Mouse (Mus musculus): Measurements from ENCODE around the gene Olfr312. TPM values are rescaled to one million over a fixed set of nuclear protein-coding genes. Genes with fewer than 3 reads are reported as not detected.
"Not testable (repeated sequence)": the region's sequence is repeated elsewhere in the genome, so short reads cannot be mapped to it uniquely, and the experiment has no call there.

Olfr312 gene
- polyA plus RNA-seq, 1 experiment from 2014 or later, result not detected

- H3K9ac ChIP-seq, result no peak overlapping the region
- no peaks in the 10 kb centered on the region for H3K9me3 ChIP-seq
- H3K4me1 ChIP-seq, result no peaks in the 10 kb centered on the region
- H3K36me3 ChIP-seq, result no peaks in the 10 kb centered on the region
- H3K27me3 ChIP-seq, result no peaks in the 10 kb centered on the region
- no peak overlapping the region for H3K4me2 ChIP-seq
- 62% methylated on average over 4 of the region's 4 CpGs for WGBS
- no peak overlapping the region for H3K27ac ChIP-seq
- no peak for ATAC-seq (ENCODE audit: insufficient number of reproducible peaks, low FRiP score, low TSS enrichment, low read depth)
- H3K4me3 ChIP-seq, result no peak overlapping the region
Measured at GRCm38 (mm10) chr11:58803871-58804270, 25.2 kb upstream of the Olfr312 start.

- Histone ChIP-seq H3K36me3 (no peaks in the 10 kb centered on the region), H3K4me3 (no peak overlapping the region), H3K27me3 (no peaks in the 10 kb centered on the region), H3K4me2 (no peak overlapping the region), H3K9me3 (no peaks in the 10 kb centered on the region), H3K4me1 (no peaks in the 10 kb centered on the region), H3K27ac (no peak overlapping the region), H3K9ac (no peak overlapping the region)
- WGBS, result 62% methylated on average over 2 of the region's 2 CpGs
- ATAC-seq (ENCODE audit: insufficient number of reproducible peaks, low FRiP score, low TSS enrichment, low read depth), result no peak
Measured at GRCm38 (mm10) chr11:58804393-58804792, 24.6 kb upstream of the Olfr312 start.

- Histone ChIP-seq H3K4me3 (no peak overlapping the region), H3K4me1 (no peaks in the 10 kb centered on the region), H3K4me2 (no peak overlapping the region), H3K27me3 (no peaks in the 10 kb centered on the region), H3K36me3 (no peaks in the 10 kb centered on the region), H3K9ac (no peak overlapping the region), H3K27ac (no peak overlapping the region), H3K9me3 (no peaks in the 10 kb centered on the region)
- no peak for ATAC-seq (ENCODE audit: insufficient number of reproducible peaks, low FRiP score, low TSS enrichment, low read depth)
- WGBS, result 4% methylated on average over 1 of the region's 1 CpGs
Measured at GRCm38 (mm10) chr11:58812001-58812400, 17.0 kb upstream of the Olfr312 start.

- H3K27ac ChIP-seq; H3K9ac ChIP-seq; H3K36me3 ChIP-seq; ATAC-seq (ENCODE audit: insufficient number of reproducible peaks, low FRiP score, low TSS enrichment, low read depth); H3K27me3 ChIP-seq; H3K9me3 ChIP-seq; H3K4me2 ChIP-seq; H3K4me1 ChIP-seq; H3K4me3 ChIP-seq: not testable (repeated sequence)
- 52% methylated on average over 1 of the region's 1 CpGs for WGBS
Measured at GRCm38 (mm10) chr11:58814700-58815099, 14.3 kb upstream of the Olfr312 start, which contains the start of gene Olfr313. TSS of gene Olfr313 (plus strand) at chr11:58815000.

GRCm38 (mm10) chr11:58815676-58816075, 13.4 kb upstream of the Olfr312 start:
- no peak overlapping the region for H3K4me3 ChIP-seq
- no peak for ATAC-seq (ENCODE audit: insufficient number of reproducible peaks, low FRiP score, low TSS enrichment, low read depth)
- H3K27ac ChIP-seq, result no peak overlapping the region
- H3K36me3 ChIP-seq, result no peaks in the 10 kb centered on the region
- no peaks in the 10 kb centered on the region for H3K4me1 ChIP-seq
- WGBS, result 67% methylated on average over 1 of the region's 1 CpGs
- no peaks in the 10 kb centered on the region for H3K9me3 ChIP-seq
- H3K4me2 ChIP-seq, result no peak overlapping the region
- H3K9ac ChIP-seq, result no peak overlapping the region
- no peaks in the 10 kb centered on the region for H3K27me3 ChIP-seq

GRCm38 (mm10) chr11:58829764-58830163, 727 bp downstream of the Olfr312 start:
- Histone ChIP-seq H3K9ac (no peak overlapping the region), H3K4me3 (no peak overlapping the region), H3K4me2 (no peak overlapping the region), H3K27me3 (no peaks in the 10 kb centered on the region), H3K4me1 (no peaks in the 10 kb centered on the region), H3K27ac (no peak overlapping the region), H3K36me3 (no peaks in the 10 kb centered on the region), H3K9me3 (no peaks in the 10 kb centered on the region)
- no peak for ATAC-seq (ENCODE audit: insufficient number of reproducible peaks, low FRiP score, low TSS enrichment, low read depth)
- 73% methylated on average over 3 of the region's 3 CpGs for WGBS

GRCm38 (mm10) chr11:58832541-58832940, 3.5 kb downstream of the Olfr312 start:
- WGBS, result 81% methylated on average over 3 of the region's 3 CpGs
- not testable (repeated sequence) for H3K4me3 ChIP-seq; ATAC-seq (ENCODE audit: insufficient number of reproducible peaks, low FRiP score, low TSS enrichment, low read depth); H3K27me3 ChIP-seq; H3K27ac ChIP-seq; H3K9me3 ChIP-seq; H3K4me1 ChIP-seq; H3K4me2 ChIP-seq; H3K9ac ChIP-seq; H3K36me3 ChIP-seq

- H3K4me2 ChIP-seq; H3K27ac ChIP-seq; H3K9me3 ChIP-seq; H3K9ac ChIP-seq; H3K4me1 ChIP-seq; ATAC-seq (ENCODE audit: insufficient number of reproducible peaks, low FRiP score, low TSS enrichment, low read depth); H3K27me3 ChIP-seq; H3K4me3 ChIP-seq; H3K36me3 ChIP-seq: not testable (repeated sequence)
Measured at GRCm38 (mm10) chr11:58838951-58839350, 9.9 kb downstream of the Olfr312 start, which contains the start of gene Olfr311. TSS of gene Olfr311 (plus strand) at chr11:58839251.

GRCm38 (mm10) chr11:58846919-58847461, 18.0 kb downstream of the Olfr312 start, which contains the start of gene Gm12258:
TSS of gene Gm12258 (plus strand) at chr11:58847158.
- Histone ChIP-seq H3K36me3 (peaks cover 18% of the 10 kb centered on the region), H3K27me3 (no peaks in the 10 kb centered on the region), H3K9me3 (no peaks in the 10 kb centered on the region), H3K4me2 (peak within 1 kb of the TSS; percentile 71), H3K9ac (peak within 1 kb of the TSS; percentile 82), H3K4me3 (peak within 1 kb of the TSS; percentile 60), H3K4me1 (peaks cover 8% of the 10 kb centered on the region), H3K27ac (peak within 1 kb of the TSS; percentile 43)
- ATAC-seq (ENCODE audit: insufficient number of reproducible peaks, low FRiP score, low TSS enrichment, low read depth), result peak; percentile 98
- WGBS, result under 1% methylated on average over 24 of the region's 24 CpGs

- H3K4me3 ChIP-seq, result peak overlapping the region; percentile 60
- H3K4me1 ChIP-seq, result peaks cover 8% of the 10 kb centered on the region
- H3K27me3 ChIP-seq, result no peaks in the 10 kb centered on the region
- ATAC-seq (ENCODE audit: insufficient number of reproducible peaks, low FRiP score, low TSS enrichment, low read depth), result no peak
- 39% methylated on average over 9 of the region's 9 CpGs for WGBS
- peaks cover 20% of the 10 kb centered on the region for H3K36me3 ChIP-seq
- H3K4me2 ChIP-seq, result peak overlapping the region; percentile 71
- H3K9ac ChIP-seq, result peak overlapping the region; percentile 82; the same call in 1 of the 2 replicates
- no peak overlapping the region for H3K27ac ChIP-seq
- H3K9me3 ChIP-seq, result no peaks in the 10 kb centered on the region
Measured at GRCm38 (mm10) chr11:58847636-58848035, 18.6 kb downstream of the Olfr312 start.

GRCm38 (mm10) chr11:58849731-58850130, 20.7 kb downstream of the Olfr312 start:
- ATAC-seq (ENCODE audit: insufficient number of reproducible peaks, low FRiP score, low TSS enrichment, low read depth), result no peak
- Histone ChIP-seq H3K27ac (no peak overlapping the region), H3K36me3 (peaks cover 31% of the 10 kb centered on the region), H3K4me2 (no peak overlapping the region), H3K4me1 (peaks cover 8% of the 10 kb centered on the region), H3K4me3 (no peak overlapping the region), H3K9me3 (no peaks in the 10 kb centered on the region), H3K9ac (no peak overlapping the region), H3K27me3 (no peaks in the 10 kb centered on the region)
- WGBS, result 71% methylated on average over 2 of the region's 2 CpGs

GRCm38 (mm10) chr11:58860744-58861143, 31.7 kb downstream of the Olfr312 start:
- 91% methylated on average over 8 of the region's 8 CpGs for WGBS
- H3K4me1 ChIP-seq, result no peaks in the 10 kb centered on the region
- no peak for ATAC-seq (ENCODE audit: insufficient number of reproducible peaks, low FRiP score, low TSS enrichment, low read depth)
- peaks cover 54% of the 10 kb centered on the region for H3K36me3 ChIP-seq
- no peak overlapping the region for H3K4me2 ChIP-seq
- no peak overlapping the region for H3K4me3 ChIP-seq
- H3K9me3 ChIP-seq, result peaks cover 18% of the 10 kb centered on the region
- H3K27me3 ChIP-seq, result no peaks in the 10 kb centered on the region
- no peak overlapping the region for H3K9ac ChIP-seq
- H3K27ac ChIP-seq, result no peak overlapping the region
